Mouse (Mus musculus): Measurements from ENCODE around the gene Rpe.

GRCm38 (mm10) chr1:66700149-66700692, 410 bp upstream of the Rpe start:
- TF ChIP-seq CTCF (IDR thresholded peaks at IDR 0.05 in 2 of 3, conservative IDR thresholded peaks at IDR 0.05 in 1 of 3; ENCODE audit: control insufficient read depth in 1 of 3, insufficient read depth in 1 of 3, low read depth in 2 of 3, low read length in 3 of 3, poor library complexity in 1 of 3, severe bottlenecking in 1 of 3) = no peak
- TF ChIP-seq E2F4 (IDR thresholded peaks at IDR 0.05; ENCODE audit: borderline replicate concordance, low read depth, low read length) = no peak
- TF ChIP-seq MAZ (IDR thresholded peaks at IDR 0.05; ENCODE audit: low read depth, low read length) = no peak
- no peak for TF ChIP-seq HCFC1 (IDR thresholded peaks at IDR 0.05; ENCODE audit: low read depth, low read length)
- no peak for TF ChIP-seq TAL1 (IDR thresholded peaks at IDR 0.05; ENCODE audit: low read length)
- no peak for TF ChIP-seq TCF12 (IDR thresholded peaks at IDR 0.05; ENCODE audit: low read depth, low read length)
